Mouse (Mus musculus) heart, embryonic 13.5 days (tissue): ENCODE measurements around the gene Pi4ka. TPM values are rescaled to one million over a fixed set of nuclear protein-coding genes. Genes with fewer than 3 reads are reported as not detected.
"Not testable (repeated sequence)": the region's sequence is repeated elsewhere in the genome, so short reads cannot be mapped to it uniquely, and the experiment has no call there.

Source experiments
- ATAC-seq: fragments of 200-750 bp; cut with Nextera tagmentation; 2 replicates; pipeline ENCODE4 v1.8.0; 2017; ENCODE audit warnings: moderate TSS enrichment; ENCODE audit not compliant: insufficient number of reproducible peaks, low FRiP score, low TSS enrichment; ENCODE audit errors: extremely low read depth
- H3K27ac ChIP-seq: fragments of 300-500 bp; sonication (generic); replicated peaks from 2 replicates; pipeline ENCODE4 v1.5.1; 2015; ENCODE audit warnings: moderate library complexity, mild to moderate bottlenecking, inconsistent platforms
- H3K27me3 ChIP-seq: fragments of 300-500 bp; sonication (generic); replicated peaks from 2 replicates; pipeline ENCODE4 v1.6.1; 2015; ENCODE audit warnings: mild to moderate bottlenecking, inconsistent platforms
- H3K36me3 ChIP-seq: fragments of 300-500 bp; sonication (generic); 2 replicates; pipeline ENCODE4 v1.6.1; 2015; ENCODE audit warnings: mild to moderate bottlenecking, inconsistent platforms
- H3K4me1 ChIP-seq: fragments of 300-500 bp; sonication (generic); 2 replicates; pipeline ENCODE4 v1.6.1; 2015; ENCODE audit warnings: inconsistent platforms
- H3K4me2 ChIP-seq: fragments of 300-500 bp; sonication (generic); 2 replicates; pipeline ENCODE4 v1.6.1; 2015; ENCODE audit warnings: inconsistent platforms, mild to moderate bottlenecking, moderate library complexity
- H3K4me3 ChIP-seq: fragments of 300-500 bp; sonication (generic); 2 replicates; pipeline ENCODE4 v1.5.1; 2015; ENCODE audit warnings: moderate library complexity, mild to moderate bottlenecking, inconsistent platforms
- H3K9ac ChIP-seq: fragments of 300-500 bp; sonication (generic); 2 replicates; pipeline ENCODE4 v1.6.1; 2015; ENCODE audit warnings: inconsistent platforms, mild to moderate bottlenecking, moderate library complexity
- H3K9me3 ChIP-seq: fragments of 300-500 bp; sonication (generic); 2 replicates; pipeline ENCODE4 v1.6.1; 2016; ENCODE audit warnings: inconsistent platforms
- WGBS: fragments of 180-500 bp; shearing (Covaris S2); methylation state at CpG from one replicate; pipeline ENCODE4 v1.1.7; 2015; ENCODE audit warnings: mixed read lengths; 5-methylcytosine and 5-hydroxymethylcytosine counted together
- polyA plus RNA-seq: library from polyadenylated mRNA; unstranded; fragments of >200 nt; fragmentation: Nextera tagmentation; extraction: Ambion mirVana; gene quantifications from 2 replicates; pipeline ENCODE4 v1.2.1, GENCODE M21; 2015

Gene Pi4ka
- polyA plus RNA-seq, 1 experiment from 2014 or later, result 29.0 TPM

- Histone ChIP-seq H3K4me2 (peak overlapping the region; percentile 21; the same call in 1 of the 2 replicates), H3K9ac (0 out of 2 replicates have a peak overlapping the region, but pooled peaks have one; percentile 21), H3K4me3 (no peak overlapping the region), H3K9me3 (no peaks in the 10 kb centered on the region), H3K36me3 (no peaks in the 10 kb centered on the region), H3K27me3 (no peaks in the 10 kb centered on the region), H3K4me1 (peaks cover 83% of the 10 kb centered on the region), H3K27ac (peak overlapping the region; percentile 77)
- no peak for ATAC-seq
- WGBS, result 44% methylated on average over 4 of the region's 4 CpGs
Observed at GRCm38 (mm10) chr16:17247727-17248126, 158.4 kb downstream of the Pi4ka start.

- no peak overlapping the region for H3K4me2 ChIP-seq
- no peak overlapping the region for H3K4me3 ChIP-seq
- WGBS, result 74% methylated on average over 1 of the region's 1 CpGs
- H3K27me3 ChIP-seq, result no peaks in the 10 kb centered on the region
- H3K9me3 ChIP-seq, result no peaks in the 10 kb centered on the region
- no peak for ATAC-seq
- no peak overlapping the region for H3K27ac ChIP-seq
- H3K4me1 ChIP-seq, result peaks cover 67% of the 10 kb centered on the region
- H3K36me3 ChIP-seq, result no peaks in the 10 kb centered on the region
- no peak overlapping the region for H3K9ac ChIP-seq
Observed at GRCm38 (mm10) chr16:17244996-17245395, 161.1 kb downstream of the Pi4ka start.

- 13% methylated on average over 1 of the region's 1 CpGs for WGBS
- H3K4me1 ChIP-seq, result peaks cover 67% of the 10 kb centered on the region
- no peak overlapping the region for H3K9ac ChIP-seq
- no peak overlapping the region; the same call in 1 of the 2 replicates for H3K27ac ChIP-seq
- ATAC-seq, result no peak
- no peak overlapping the region for H3K4me3 ChIP-seq
- no peaks in the 10 kb centered on the region for H3K9me3 ChIP-seq
- no peaks in the 10 kb centered on the region for H3K27me3 ChIP-seq
- no peak overlapping the region for H3K4me2 ChIP-seq
- H3K36me3 ChIP-seq, result no peaks in the 10 kb centered on the region
Observed at GRCm38 (mm10) chr16:17243731-17244130, 162.4 kb downstream of the Pi4ka start.

GRCm38 (mm10) chr16:17239409-17239808 is 166.7 kb downstream of the Pi4ka start:
- ATAC-seq, result no peak
- no peaks in the 10 kb centered on the region for H3K36me3 ChIP-seq
- 63% methylated on average over 2 of the region's 2 CpGs for WGBS
- H3K9ac ChIP-seq, result no peak overlapping the region
- no peak overlapping the region for H3K4me3 ChIP-seq
- H3K4me1 ChIP-seq, result peaks cover 78% of the 10 kb centered on the region
- H3K27me3 ChIP-seq, result no peaks in the 10 kb centered on the region
- H3K27ac ChIP-seq, result no peak overlapping the region
- no peaks in the 10 kb centered on the region for H3K9me3 ChIP-seq
- H3K4me2 ChIP-seq, result no peak overlapping the region

- Histone ChIP-seq H3K9ac (no peak overlapping the region), H3K36me3 (no peaks in the 10 kb centered on the region), H3K4me1 (peaks cover 72% of the 10 kb centered on the region), H3K27ac (no peak overlapping the region), H3K4me3 (no peak overlapping the region), H3K27me3 (no peaks in the 10 kb centered on the region), H3K9me3 (no peaks in the 10 kb centered on the region), H3K4me2 (peak overlapping the region; percentile 8)
- ATAC-seq, result no peak
- WGBS, result 24% methylated on average over 3 of the region's 3 CpGs
Observed at GRCm38 (mm10) chr16:17237634-17238033, 168.5 kb downstream of the Pi4ka start.

- no peaks in the 10 kb centered on the region for H3K27me3 ChIP-seq
- H3K9me3 ChIP-seq, result no peaks in the 10 kb centered on the region
- peak overlapping the region; percentile 85 for H3K4me2 ChIP-seq
- H3K4me1 ChIP-seq, result peaks cover 63% of the 10 kb centered on the region
- no peak for ATAC-seq
- H3K4me3 ChIP-seq, result peak overlapping the region; percentile 96
- 27% methylated on average over 9 of the region's 9 CpGs for WGBS
- H3K27ac ChIP-seq, result peak overlapping the region; percentile 90
- H3K36me3 ChIP-seq, result no peaks in the 10 kb centered on the region
- peak overlapping the region; percentile 98 for H3K9ac ChIP-seq
Observed at GRCm38 (mm10) chr16:17234916-17235665, 171.0 kb downstream of the Pi4ka start.

GRCm38 (mm10) chr16:17234499-17234895 is 171.6 kb downstream of the Pi4ka start:
- no peak for ATAC-seq
- Histone ChIP-seq H3K27ac (peak overlapping the region; percentile 90), H3K36me3 (no peaks in the 10 kb centered on the region), H3K4me2 (peak overlapping the region; percentile 85), H3K9me3 (no peaks in the 10 kb centered on the region), H3K27me3 (no peaks in the 10 kb centered on the region), H3K9ac (peak overlapping the region; percentile 98), H3K4me3 (peak overlapping the region; percentile 96), H3K4me1 (peaks cover 57% of the 10 kb centered on the region)
- WGBS, result 2% methylated on average over 12 of the region's 12 CpGs

- WGBS, result under 1% methylated on average over 62 of the region's 62 CpGs
- Histone ChIP-seq H3K27ac (peak overlapping the region; percentile 90), H3K9me3 (no peaks in the 10 kb centered on the region), H3K9ac (peak overlapping the region; percentile 98), H3K4me2 (peak overlapping the region; percentile 85), H3K36me3 (no peaks in the 10 kb centered on the region), H3K4me1 (peaks cover 51% of the 10 kb centered on the region), H3K4me3 (peak overlapping the region; percentile 96), H3K27me3 (no peaks in the 10 kb centered on the region)
- peak; percentile 9; the same call in 1 of the 2 replicates for ATAC-seq
Observed at GRCm38 (mm10) chr16:17233702-17234498, 172.2 kb downstream of the Pi4ka start.

- Histone ChIP-seq H3K4me1 (peaks cover 43% of the 10 kb centered on the region), H3K27me3 (no peaks in the 10 kb centered on the region), H3K36me3 (no peaks in the 10 kb centered on the region), H3K9me3 (no peaks in the 10 kb centered on the region), H3K4me3 (peak within 1 kb of the TSS; percentile 96), H3K27ac (peak within 1 kb of the TSS; percentile 90), H3K4me2 (peak within 1 kb of the TSS; percentile 85), H3K9ac (peak within 1 kb of the TSS; percentile 98)
- peak; percentile 96 for ATAC-seq
- WGBS, result 1% methylated on average over 59 of the region's 59 CpGs
Observed at GRCm38 (mm10) chr16:17232794-17233701, 173.1 kb downstream of the Pi4ka start, which contains the start of gene Hic2. TSS of gene Hic2 (plus strand) at chr16:17233572.

GRCm38 (mm10) chr16:17231523-17231922 is 174.6 kb downstream of the Pi4ka start:
- not testable (repeated sequence) for ATAC-seq, H3K9ac ChIP-seq, H3K36me3 ChIP-seq, H3K9me3 ChIP-seq, H3K4me2 ChIP-seq, H3K27me3 ChIP-seq, H3K27ac ChIP-seq, H3K4me3 ChIP-seq
- peaks cover 28% of the 10 kb centered on the region for H3K4me1 ChIP-seq
- WGBS, result 84% methylated on average over 2 of the region's 2 CpGs
